In genomic region chr3:157931592-157931991, GRCm38 (mm10) we compare ENCODE assay signal across 10 mouse cellular contexts. TPM values are rescaled to one million over a fixed set of nuclear protein-coding genes. Genes with fewer than 3 reads are reported as not detected.
DNase-seq lines count a peak whose midpoint lies in the region; ATAC-seq and TF ChIP-seq lines count a peak whose summit lies in the region.
"Had no signal": no experiment of that assay in that cellular context is flagged by ENCODE, and none has a peak within 500 bp of the region (broad histone marks: within the 10 kb centered on the region; RNA-seq: fewer than 3 reads in every experiment).

No protein-coding gene starts in this region.

- no peaks in the 10 kb centered on the region for H3K4me1 ChIP-seq in heart, embryonic 12.5 days (replicated peaks)

- H3K36me3 ChIP-seq in heart, embryonic 12.5 days: no peaks in the 10 kb centered on the region

- in situ Hi-C loops in Patski (cut with MboI; ENCODE audit: low pct_unique_long_range_greater_than_20kb): no loop called here

- no peak overlapping the region for H3K9ac ChIP-seq in heart, embryonic 12.5 days
- H3K9ac ChIP-seq: hindbrain, embryonic 14.5 days had no signal

- H3K27ac ChIP-seq in left cerebral cortex, adult 2 months: no peak overlapping the region
- no peak overlapping the region for H3K27ac ChIP-seq in heart, embryonic 12.5 days (ENCODE audit: poor library complexity, severe bottlenecking)
- H3K27ac ChIP-seq: hindbrain, embryonic 14.5 days had no signal

- intact Hi-C loops in left cerebral cortex, adult 2 months (cut with DNase I): no loop called here

- no peak overlapping the region for H3K4me2 ChIP-seq in heart, embryonic 12.5 days
- H3K4me2 ChIP-seq: hindbrain, embryonic 14.5 days had no signal

- CTCF ChIA-PET in Patski (lab: Charles Lee): interaction anchor here (0.9 to 1.6 kb wide), 4 partner anchors 10 to 76 kb away, joined by 3 read pairs; no protein-coding TSS in a partner anchor

- H3K27me3 ChIP-seq in Patski: no peaks in the 10 kb centered on the region
- H3K27me3 ChIP-seq in heart, embryonic 12.5 days (replicated peaks): no peaks in the 10 kb centered on the region

- no peak for DNase-seq in left cerebral cortex, adult 2 months (ENCODE audit: extremely low spot score in 1 of 2, low spot score in 2 of 2)
- no peak for DNase-seq in left cerebral cortex, adult 18-20 months (ENCODE audit: low spot score in 2 of 2)
- no peak for DNase-seq in Patski (ENCODE audit: low read depth, low spot score)
- peak; percentile 55 to 70 for DNase-seq in kidney, adult 8-10 months
- no peak for DNase-seq in right cerebral cortex, postnatal 14 days
- DNase-seq in right cerebral cortex, adult 2 months (ENCODE audit: low spot score in 2 of 2): no peak
- DNase-seq: lung, postnatal 4 days had no signal

- ATAC-seq in Patski: no peak
- 0 out of 2 replicates have a peak, but pooled peaks have one; percentile 56 for ATAC-seq in megakaryocyte-erythroid progenitor cell, adult 5-6 weeks (replicated peaks; ENCODE audit: low FRiP score, low TSS enrichment, poor library complexity, severe bottlenecking)
- ATAC-seq in heart, embryonic 12.5 days (ENCODE audit: insufficient number of reproducible peaks, low FRiP score): no peak

- POLR2A ChIA-PET in Patski (lab: Charles Lee): interaction anchor here (1.0 kb wide), 1 partner anchor 15 kb away, joined by 3 read pairs; no protein-coding TSS in a partner anchor

- TF ChIP-seq CTCF in left cerebral cortex, adult 2 months (IDR thresholded peaks at IDR 0.05): peak; percentile 2; the same call in 1 of the 2 replicates
- peak; percentile 57 for TF ChIP-seq CTCF in Patski (IDR thresholded peaks at IDR 0.05)

- H3K4me3 ChIP-seq in left cerebral cortex, adult 2 months: no peak overlapping the region
- H3K4me3 ChIP-seq in heart, embryonic 12.5 days: no peak overlapping the region

- H3K9me3 ChIP-seq in heart, embryonic 12.5 days (replicated peaks): no peaks in the 10 kb centered on the region

- WGBS in heart, embryonic 12.5 days: 38% methylated on average over 3 of the region's 3 CpGs

RNA-seq across cellular contexts. Expression of gene Cth, which starts 6.7 kb away (rescaled TPM):
- total RNA-seq in left cerebral cortex, adult 2 months (2021): 1 to 10 TPM; 5.4 to 6.9 TPM
- 1 to 10 TPM; 3.2 to 4.7 TPM for total RNA-seq in left cerebral cortex, adult 18-20 months (2021)
- polyA plus RNA-seq in Patski (2021): 23.5 TPM
- 0.57 and 4.1 TPM in 2 replicates for total RNA-seq in megakaryocyte-erythroid progenitor cell, adult 5-6 weeks (2014; fragmentation: Nextera tagmentation)
- total RNA-seq in megakaryocyte-erythroid progenitor cell, adult 5-6 weeks (2017): 1.5 TPM in 1 of 2 replicates, not detected in the other
- polyA plus RNA-seq in heart, embryonic 12.5 days (2016; fragmentation: Nextera tagmentation; extraction: Ambion mirVana): 3.1 and 3.8 TPM in 2 replicates

RNA-seq across cellular contexts. Expression of gene Ankrd13c, which starts 15.4 kb away (rescaled TPM):
- 100 to 1,000 TPM; 102 to 103 TPM for total RNA-seq in left cerebral cortex, adult 2 months (2021)
- total RNA-seq in left cerebral cortex, adult 18-20 months (2021): 10 to 100 TPM; 89.5 to 97.5 TPM
- polyA plus RNA-seq in Patski (2021): 90.6 TPM
- total RNA-seq in megakaryocyte-erythroid progenitor cell, adult 5-6 weeks (2014; fragmentation: Nextera tagmentation): 45.2 and 45.5 TPM in 2 replicates
- 56.0 and 77.6 TPM in 2 replicates for total RNA-seq in megakaryocyte-erythroid progenitor cell, adult 5-6 weeks (2017)
- polyA plus RNA-seq in heart, embryonic 12.5 days (2016; fragmentation: Nextera tagmentation; extraction: Ambion mirVana): 29.0 and 30.4 TPM in 2 replicates

Comparison
In these comparisons a context has a peak if more than half of its experiments do, and no peak if none do; other contexts are left out.
1. DNase-seq: peak in kidney, adult 8-10 months (2 of 2); none in left cerebral cortex, adult 2 months (0 of 2), left cerebral cortex, adult 18-20 months (0 of 2), Patski (single experiment), right cerebral cortex, postnatal 14 days (single experiment) and right cerebral cortex, adult 2 months (0 of 2).